Mouse (Mus musculus): ENCODE measurements at regions not wholly inside any gene's neighbourhood (a gene's known extent, or its start where the extent isn't known, plus 50 kb on each side); places are given as distances from the start of the nearest gene placed in this dataset.

DNA sequence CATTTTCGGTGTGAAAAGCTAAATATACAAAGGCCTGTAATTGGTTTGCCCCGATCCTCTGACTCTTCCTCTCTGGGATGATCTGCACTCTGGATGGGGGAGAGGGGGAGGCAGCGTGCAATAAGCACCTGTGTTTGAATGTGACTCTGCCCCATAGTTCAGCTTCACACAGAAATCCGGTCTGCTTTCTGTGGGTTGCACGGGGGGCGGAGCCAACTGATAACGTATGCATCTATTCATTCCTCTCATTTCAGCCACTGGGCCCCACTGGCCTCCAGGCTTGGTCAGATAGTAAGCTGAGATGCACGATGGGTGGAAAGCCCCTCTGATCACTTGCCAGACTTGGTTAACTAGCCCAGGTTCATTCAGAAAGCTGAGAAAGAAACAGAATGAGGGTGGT, 250.8 kb downstream of the Bcl11b start:
- TF ChIP-seq POLR2A (IDR thresholded peaks at IDR 0.05; ENCODE audit: low read depth, low read length) (no peak), CTCF (IDR thresholded peaks at IDR 0.05; ENCODE audit: extremely low read depth, insufficient read depth, insufficient read length, insufficient replicate concordance) (no peak)
